ENCODE assay signal across 8 mouse cellular contexts in genomic region chr1:92831188-92832001, GRCm38 (mm10). TPM values are rescaled to one million over a fixed set of nuclear protein-coding genes. Genes with fewer than 3 reads are reported as not detected.
DNase-seq lines count a peak whose midpoint lies in the region; ATAC-seq and TF ChIP-seq lines count a peak whose summit lies in the region.

Gpc1 (plus strand) TSS chr1:92831645.

- TF ChIP-seq POLR2A in ES-Bruce4 (IDR thresholded peaks at IDR 0.05; ENCODE audit: insufficient read depth, low read length), result peak; percentile 22

- DNase-seq in cerebellum, adult 18-20 months, result peak; percentile 95 to 96
- peak; percentile 77 for DNase-seq in heart, postnatal 4 days
- peak; percentile 45 for DNase-seq in layer of hippocampus, adult 9-10 months (ENCODE audit: low spot score)
- DNase-seq in lung, embryonic 14.5 days, result peak; percentile 89
- peak; percentile 65 for DNase-seq in ovary, adult 18-20 months (ENCODE audit: low spot score)
- DNase-seq in thymus, postnatal 0 days (ENCODE audit: low spot score), result peak; percentile 87

- H3K9me3 ChIP-seq in ES-Bruce4 (replicated peaks; ENCODE audit: control insufficient read depth, insufficient read depth, low read length, poor library complexity, severe bottlenecking), result no peaks in the 10 kb centered on the region
- no peaks in the 10 kb centered on the region for H3K9me3 ChIP-seq in lung, embryonic 14.5 days (ENCODE audit: low read depth, low read length)

- H3K27ac ChIP-seq in ES-Bruce4 (ENCODE audit: insufficient read depth, low read length), result no peak within 1 kb of the TSS
- peak within 1 kb of the TSS; percentile 90 for H3K27ac ChIP-seq in lung, embryonic 14.5 days (ENCODE audit: low read depth)

- no peak for TF ChIP-seq CTCF in ES-Bruce4 (IDR thresholded peaks at IDR 0.05; ENCODE audit: low read depth, low read length)
- TF ChIP-seq CTCF in lung, embryonic 14.5 days (IDR thresholded peaks at IDR 0.05; ENCODE audit: low read depth), result no peak

- H3K4me2 ChIP-seq in lung, embryonic 14.5 days, result peak within 1 kb of the TSS; percentile 89

- H3K4me1 ChIP-seq in ES-Bruce4 (ENCODE audit: control insufficient read depth, insufficient read depth, low read length), result no peaks in the 10 kb centered on the region
- no peaks in the 10 kb centered on the region for H3K4me1 ChIP-seq in lung, embryonic 14.5 days (ENCODE audit: insufficient read depth)

- no peak for TF ChIP-seq EP300 in ES-Bruce4 (IDR thresholded peaks at IDR 0.05; ENCODE audit: insufficient read depth, low read depth, low read length)

- H3K27me3 ChIP-seq in ES-Bruce4 (ENCODE audit: control insufficient read depth, insufficient read depth, low read length, poor library complexity, severe bottlenecking), result no peaks in the 10 kb centered on the region
- peaks cover 6% of the 10 kb centered on the region; the same call in 1 of the 2 replicates for H3K27me3 ChIP-seq in lung, embryonic 14.5 days (ENCODE audit: insufficient read depth, low read length)

- no peaks in the 10 kb centered on the region for H3K36me3 ChIP-seq in ES-Bruce4 (ENCODE audit: control insufficient read depth, insufficient read depth, low read length, poor library complexity, severe bottlenecking)
- H3K36me3 ChIP-seq in lung, embryonic 14.5 days (ENCODE audit: insufficient read depth), result 0 out of 2 replicates have a peak, but pooled peaks cover 6% of the 10 kb centered on the region

- under 1% methylated on average over 50 of the region's 99 CpGs for WGBS in lung, embryonic 14.5 days

- H3K9ac ChIP-seq in ES-Bruce4 (ENCODE audit: low read depth, poor library complexity, severe bottlenecking), result peak within 1 kb of the TSS; percentile 87
- peak within 1 kb of the TSS; percentile 84 for H3K9ac ChIP-seq in lung, embryonic 14.5 days

- peak; percentile 75 for ATAC-seq in frontal cortex, adult (ENCODE audit: low TSS enrichment)
- ATAC-seq in lung, embryonic 14.5 days (ENCODE audit: insufficient read depth), result peak; percentile 81

- peak within 1 kb of the TSS; percentile 81 for H3K4me3 ChIP-seq in ES-Bruce4 (ENCODE audit: low read depth, low read length)
- peak within 1 kb of the TSS; percentile 69 for H3K4me3 ChIP-seq in lung, embryonic 14.5 days (ENCODE audit: low read depth, low read length)

RNA-seq across cellular contexts. Expression of gene Gpc1, which starts in this region (rescaled TPM):
- polyA plus RNA-seq in ES-Bruce4 (2011; ENCODE audit: insufficient read depth, insufficient read length, low read depth, missing spikeins), result 30.5 and 31.6 TPM in 2 replicates
- 100 to 1,000 TPM; 133 to 148 TPM for total RNA-seq in heart, postnatal 4 days (2021)
- polyA plus RNA-seq in lung, embryonic 14.5 days (2014; fragmentation: Nextera tagmentation; extraction: Ambion mirVana), result 36.3 and 42.4 TPM in 2 replicates
- polyA plus RNA-seq in thymus, postnatal 0 days (2015; fragmentation: Nextera tagmentation; extraction: Ambion mirVana), result 24.3 and 25.9 TPM in 2 replicates

Comparison
In these comparisons a context has a peak if more than half of its experiments do, and no peak if none do; other contexts are left out.
1. DNase-seq: peak in every context shown above with its lines; median percentile 96 in cerebellum, adult 18-20 months; 89 in lung, embryonic 14.5 days; 87 in thymus, postnatal 0 days; 77 in heart, postnatal 4 days; 65 in ovary, adult 18-20 months; 45 in layer of hippocampus, adult 9-10 months.